Mouse (Mus musculus) myocyte (in vitro differentiated cells): ENCODE measurements around the gene Dmkn. TPM values are rescaled to one million over a fixed set of nuclear protein-coding genes. Genes with fewer than 3 reads are reported as not detected.

ENCODE experiments used
- H3K27me3 ChIP-seq: one replicate; pipeline ENCODE4 v1.6.1; 2011; ENCODE audit not compliant: control insufficient read depth, insufficient read depth, insufficient read length
- H3K36me3 ChIP-seq: one replicate; pipeline ENCODE4 v1.6.1; 2011; ENCODE audit not compliant: control insufficient read depth, insufficient read depth
- H3K4me2 ChIP-seq: one replicate; pipeline ENCODE4 v1.6.1; 2011; ENCODE audit warnings: low read depth, control low read depth
- H3K4me3 ChIP-seq: one replicate; pipeline ENCODE4 v1.5.1; 2011; ENCODE audit warnings: mild to moderate bottlenecking, control low read depth, moderate library complexity
- H3K79me2 ChIP-seq: one replicate; pipeline ENCODE4 v1.6.1; 2011; ENCODE audit not compliant: control insufficient read depth, insufficient read depth
- H3ac ChIP-seq: one replicate; pipeline ENCODE4 v1.6.1; 2011; ENCODE audit not compliant: control insufficient read depth, insufficient read length
- CEBPB ChIP-seq: IDR thresholded peaks from 2 replicates; pipeline ENCODE4 v1.6.1; 2011; ENCODE audit warnings: mild to moderate bottlenecking, moderate library complexity; ENCODE audit not compliant: poor library complexity, insufficient read depth, severe bottlenecking
- E2F4 ChIP-seq: IDR thresholded peaks from one replicate; pipeline ENCODE4 v1.6.1; 2011; ENCODE audit warnings: mild to moderate bottlenecking, control low read depth, moderate library complexity; ENCODE audit not compliant: insufficient read depth
- MAX ChIP-seq: IDR thresholded peaks from one replicate; pipeline ENCODE4 v1.6.1; 2011; ENCODE audit warnings: low read depth, mild to moderate bottlenecking, control low read depth
- MYOD1 ChIP-seq, 3 experiments: IDR thresholded peaks; one replicate each; pipeline ENCODE4 v1.6.1; 2011; ENCODE audit warnings: control low read depth in 2 of 3, low read depth in 2 of 3, mild to moderate bottlenecking in 2 of 3, moderate library complexity in 1 of 3; ENCODE audit not compliant: insufficient read length in 2 of 3, control insufficient read depth in 1 of 3
- MYOG ChIP-seq, 3 experiments: IDR thresholded peaks; one replicate each; pipeline ENCODE4 v1.6.1; 2011; ENCODE audit warnings: control low read depth in 2 of 3, low read depth in 2 of 3, mild to moderate bottlenecking in 2 of 3; ENCODE audit not compliant: insufficient read length in 2 of 3, control insufficient read depth in 1 of 3, insufficient read depth in 1 of 3
- POLR2A ChIP-seq: IDR thresholded peaks from one replicate; pipeline ENCODE4 v1.6.1; 2011; ENCODE audit warnings: low read depth, mild to moderate bottlenecking, control low read depth, moderate library complexity; ENCODE audit not compliant: insufficient read length
- POLR2AphosphoS2 ChIP-seq: IDR thresholded peaks from one replicate; pipeline ENCODE4 v1.6.1; 2011; ENCODE audit warnings: low read depth, control low read depth; ENCODE audit not compliant: insufficient read length
- REST ChIP-seq: IDR thresholded peaks from one replicate; pipeline ENCODE4 v1.6.1; 2011; ENCODE audit warnings: mild to moderate bottlenecking, control low read depth, moderate library complexity; ENCODE audit not compliant: insufficient read depth, insufficient read length
- SRF ChIP-seq: IDR thresholded peaks from one replicate; pipeline ENCODE4 v1.6.1; 2011; ENCODE audit warnings: low read depth; ENCODE audit not compliant: control insufficient read depth, insufficient read length
- TCF12 ChIP-seq: IDR thresholded peaks from one replicate; pipeline ENCODE4 v1.6.1; 2011; ENCODE audit warnings: mild to moderate bottlenecking, control low read depth; ENCODE audit not compliant: poor library complexity, insufficient read depth, severe bottlenecking
- TCF3 ChIP-seq: IDR thresholded peaks from one replicate; pipeline ENCODE4 v1.6.1; 2011; ENCODE audit warnings: low read depth, control low read depth; ENCODE audit not compliant: insufficient read length
- USF1 ChIP-seq: IDR thresholded peaks from one replicate; pipeline ENCODE4 v1.6.1; 2011; ENCODE audit warnings: low read depth, mild to moderate bottlenecking, control low read depth, moderate library complexity
- polyA plus RNA-seq: library from polyadenylated mRNA; unstranded; fragments of >200 nt; fragmentation: generic; extraction: Trizol; gene quantifications from one replicate; pipeline ENCODE4 v1.2.1, GENCODE M21; 2012; ENCODE audit warnings: missing spikeins

Gene Dmkn
- polyA plus RNA-seq, 1 experiment, result not detected

- TF ChIP-seq MYOG (IDR thresholded peaks at IDR 0.05; ENCODE audit: control insufficient read depth in 1 of 3, insufficient read depth in 1 of 3, insufficient read length in 2 of 3, low read depth in 2 of 3) (no peak), POLR2AphosphoS2 (no peak), POLR2A (no peak), MAX (no peak), SRF (no peak), CEBPB (no peak), REST (no peak), TCF12 (no peak), USF1 (no peak), MYOD1 (IDR thresholded peaks at IDR 0.05; ENCODE audit: control insufficient read depth in 1 of 3, insufficient read length in 2 of 3, low read depth in 2 of 3) (no peak), E2F4 (no peak), TCF3 (no peak)
- H3K4me2 ChIP-seq, result no peak overlapping the region
- H3K36me3 ChIP-seq, result no peaks in the 10 kb centered on the region
- no peaks in the 10 kb centered on the region for H3K79me2 ChIP-seq
- H3K27me3 ChIP-seq, result no peaks in the 10 kb centered on the region
- H3K4me3 ChIP-seq, result no peak overlapping the region
- no peak overlapping the region for H3ac ChIP-seq
Observed at GRCm38 (mm10) chr7:30804026-30804715, 40.6 kb downstream of the Dmkn start.

GRCm38 (mm10) chr7:30805924-30806323 lies 42.4 kb downstream of the Dmkn start:
- Histone ChIP-seq H3ac (no peak overlapping the region), H3K79me2 (no peaks in the 10 kb centered on the region), H3K36me3 (no peaks in the 10 kb centered on the region), H3K4me3 (no peak overlapping the region), H3K27me3 (no peaks in the 10 kb centered on the region), H3K4me2 (no peak overlapping the region)
- TF ChIP-seq TCF3 (no peak), SRF (no peak), POLR2AphosphoS2 (no peak), CEBPB (no peak), MAX (no peak), USF1 (no peak), TCF12 (no peak)

- Histone ChIP-seq H3K36me3 (no peaks in the 10 kb centered on the region), H3K4me2 (no peak overlapping the region), H3ac (no peak overlapping the region), H3K79me2 (no peaks in the 10 kb centered on the region), H3K4me3 (no peak overlapping the region), H3K27me3 (no peaks in the 10 kb centered on the region)
- no peak for TF ChIP-seq MYOD1 (IDR thresholded peaks at IDR 0.05; ENCODE audit: control insufficient read depth in 1 of 3, insufficient read length in 2 of 3, low read depth in 2 of 3)
- TF ChIP-seq E2F4, result no peak
- no peak for TF ChIP-seq REST
- no peak for TF ChIP-seq TCF12
- no peak for TF ChIP-seq POLR2AphosphoS2
- TF ChIP-seq MYOG (IDR thresholded peaks at IDR 0.05; ENCODE audit: control insufficient read depth in 1 of 3, insufficient read depth in 1 of 3, insufficient read length in 2 of 3, low read depth in 2 of 3), result no peak
- no peak for TF ChIP-seq CEBPB
- no peak for TF ChIP-seq POLR2A
- no peak for TF ChIP-seq TCF3
- no peak for TF ChIP-seq USF1
- no peak for TF ChIP-seq SRF
Observed at GRCm38 (mm10) chr7:30810319-30810718, 46.8 kb downstream of the Dmkn start.

- no peaks in the 10 kb centered on the region for H3K36me3 ChIP-seq
- no peak overlapping the region for H3K4me2 ChIP-seq
- H3K4me3 ChIP-seq, result no peak overlapping the region
- TF ChIP-seq POLR2A, result no peak
- H3K79me2 ChIP-seq, result no peaks in the 10 kb centered on the region
- H3ac ChIP-seq, result no peak overlapping the region
- peaks cover under 1% of the 10 kb centered on the region for H3K27me3 ChIP-seq
Observed at GRCm38 (mm10) chr7:30811757-30812290, 48.3 kb downstream of the Dmkn start.

DNA sequence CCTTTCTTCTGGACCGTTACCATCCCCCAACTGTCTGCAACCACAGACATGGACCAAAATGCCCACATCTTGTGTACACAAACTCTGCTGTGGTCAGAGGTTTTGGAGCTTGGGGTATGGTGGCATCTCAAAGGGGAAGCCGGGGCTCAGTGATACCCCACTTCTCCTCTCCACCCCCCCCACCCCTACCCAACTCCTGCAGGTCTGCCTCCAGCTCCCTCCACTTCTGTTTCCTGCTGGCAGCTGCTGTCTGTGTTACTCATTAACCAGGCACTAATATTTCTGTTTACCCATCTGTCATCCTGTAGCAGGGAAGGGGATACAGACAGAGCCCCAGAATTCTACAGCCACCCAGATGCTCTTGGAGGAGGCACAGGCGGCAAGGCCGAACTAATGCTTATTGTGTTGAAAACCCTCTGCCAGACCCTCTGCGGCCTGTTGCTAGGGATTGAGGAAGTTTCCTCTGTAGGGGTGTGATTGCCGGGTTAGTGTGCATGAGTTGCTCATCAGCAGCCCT lies 48.8 kb downstream of the Dmkn start:
- no peak overlapping the region for H3K4me2 ChIP-seq
- no peaks in the 10 kb centered on the region for H3K36me3 ChIP-seq
- H3K79me2 ChIP-seq, result no peaks in the 10 kb centered on the region
- TF ChIP-seq MYOD1 (IDR thresholded peaks at IDR 0.05; ENCODE audit: control insufficient read depth in 1 of 3, insufficient read length in 2 of 3, low read depth in 2 of 3), result no peak
- no peak for TF ChIP-seq USF1
- TF ChIP-seq REST, result no peak
- no peak for TF ChIP-seq MAX
- no peak for TF ChIP-seq TCF3
- no peak for TF ChIP-seq MYOG (IDR thresholded peaks at IDR 0.05; ENCODE audit: control insufficient read depth in 1 of 3, insufficient read depth in 1 of 3, insufficient read length in 2 of 3, low read depth in 2 of 3)
- no peak for TF ChIP-seq E2F4
- no peak for TF ChIP-seq SRF
- TF ChIP-seq POLR2A, result no peak
- peaks cover 6% of the 10 kb centered on the region for H3K27me3 ChIP-seq
- H3ac ChIP-seq, result no peak overlapping the region
- H3K4me3 ChIP-seq, result no peak overlapping the region
